In genomic region chr1:75518427-75518826, GRCm38 (mm10) we compare ENCODE assay signal across 18 mouse cellular contexts. TPM values are rescaled to one million over a fixed set of nuclear protein-coding genes. Genes with fewer than 3 reads are reported as not detected.
DNase-seq lines count a peak whose midpoint lies in the region; ATAC-seq lines count a peak whose summit lies in the region.
"Had no signal": no experiment of that assay in that cellular context is flagged by ENCODE, and none has a peak within 500 bp of the region (broad histone marks: within the 10 kb centered on the region; RNA-seq: fewer than 3 reads in every experiment).

No protein-coding gene starts in this region.

- DNase-seq in kidney, adult 8-10 months = no peak
- DNase-seq in midbrain, embryonic 11.5 days (ENCODE audit: low spot score, missing footprints) = peak; percentile 73
- no peak for DNase-seq in embryonic facial prominence, embryonic 14.5 days (ENCODE audit: low spot score)
- DNase-seq in thymus, postnatal 25 days = no peak
- DNase-seq: adrenal gland, adult 2 months; cerebellum, adult 11 months; cerebellum, postnatal 14 days; gastrocnemius, adult 2 months; lung, postnatal 14 days; thymus, postnatal 36 days had no signal

- H3K36me3 ChIP-seq in kidney, embryonic 14.5 days (ENCODE audit: control insufficient read depth, insufficient read depth, low read length) = no peaks in the 10 kb centered on the region
- H3K36me3 ChIP-seq in midbrain, embryonic 11.5 days (ENCODE audit: control insufficient read depth, insufficient read depth, low read length) = no peaks in the 10 kb centered on the region
- H3K36me3 ChIP-seq in midbrain, embryonic 15.5 days (replicated peaks) = no peaks in the 10 kb centered on the region
- H3K36me3 ChIP-seq in embryonic facial prominence, embryonic 14.5 days (ENCODE audit: control insufficient read depth, insufficient read depth, low read length) = no peaks in the 10 kb centered on the region
- H3K36me3 ChIP-seq: heart, embryonic 12.5 days; hindbrain, embryonic 10.5 days; liver, embryonic 12.5 days had no signal

- peaks cover 10% of the 10 kb centered on the region; the same call in 1 of the 2 replicates for H3K4me1 ChIP-seq in kidney, embryonic 14.5 days (ENCODE audit: control insufficient read depth, insufficient read depth, low read length)
- H3K4me1 ChIP-seq in midbrain, embryonic 11.5 days (ENCODE audit: control insufficient read depth, insufficient read depth, low read length) = no peaks in the 10 kb centered on the region; the same call in 1 of the 2 replicates
- H3K4me1 ChIP-seq in midbrain, embryonic 15.5 days = peaks cover 13% of the 10 kb centered on the region
- peaks cover 25% of the 10 kb centered on the region for H3K4me1 ChIP-seq in embryonic facial prominence, embryonic 14.5 days (ENCODE audit: control insufficient read depth, insufficient read depth, low read length)

- H3K9ac ChIP-seq in kidney, embryonic 14.5 days (ENCODE audit: low read depth, low read length) = no peak overlapping the region
- H3K9ac ChIP-seq in midbrain, embryonic 11.5 days (ENCODE audit: low read length) = no peak overlapping the region
- no peak overlapping the region for H3K9ac ChIP-seq in midbrain, embryonic 15.5 days
- H3K9ac ChIP-seq in embryonic facial prominence, embryonic 14.5 days (ENCODE audit: low read depth, low read length) = no peak overlapping the region
- H3K9ac ChIP-seq: heart, embryonic 12.5 days; liver, embryonic 12.5 days had no signal

- H3K4me2 ChIP-seq in kidney, embryonic 14.5 days (replicated peaks; ENCODE audit: low read depth, low read length) = no peak overlapping the region
- no peak overlapping the region for H3K4me2 ChIP-seq in midbrain, embryonic 11.5 days
- H3K4me2 ChIP-seq in midbrain, embryonic 15.5 days = no peak overlapping the region
- no peak overlapping the region for H3K4me2 ChIP-seq in embryonic facial prominence, embryonic 14.5 days (ENCODE audit: low read depth, low read length)
- H3K4me2 ChIP-seq: heart, embryonic 12.5 days; liver, embryonic 12.5 days had no signal

- peak overlapping the region; percentile 62; the same call in 1 of the 2 replicates for H3K27ac ChIP-seq in kidney, embryonic 14.5 days (ENCODE audit: low read depth, low read length)
- no peak overlapping the region for H3K27ac ChIP-seq in midbrain, embryonic 11.5 days (ENCODE audit: low read depth, low read length)
- no peak overlapping the region for H3K27ac ChIP-seq in midbrain, embryonic 15.5 days
- peak overlapping the region; percentile 55 for H3K27ac ChIP-seq in embryonic facial prominence, embryonic 14.5 days (replicated peaks; ENCODE audit: low read depth, low read length)
- H3K27ac ChIP-seq: gastrocnemius, adult 2 months; hindbrain, embryonic 10.5 days; liver, embryonic 12.5 days had no signal

- WGBS in kidney, embryonic 14.5 days = 97% methylated on average over 4 of the region's 4 CpGs
- 98% methylated on average over 4 of the region's 4 CpGs for WGBS in midbrain, embryonic 11.5 days
- 98% methylated on average over 4 of the region's 4 CpGs for WGBS in midbrain, embryonic 15.5 days
- 94% methylated on average over 4 of the region's 4 CpGs for WGBS in embryonic facial prominence, embryonic 14.5 days

- H3K9me3 ChIP-seq in kidney, embryonic 14.5 days (ENCODE audit: control insufficient read depth, low read length) = no peaks in the 10 kb centered on the region
- H3K9me3 ChIP-seq in midbrain, embryonic 11.5 days (ENCODE audit: control insufficient read depth, low read length) = no peaks in the 10 kb centered on the region
- H3K9me3 ChIP-seq in midbrain, embryonic 15.5 days = no peaks in the 10 kb centered on the region
- no peaks in the 10 kb centered on the region for H3K9me3 ChIP-seq in embryonic facial prominence, embryonic 14.5 days (ENCODE audit: control insufficient read depth, low read length)
- H3K9me3 ChIP-seq: heart, embryonic 12.5 days; hindbrain, embryonic 10.5 days; liver, embryonic 12.5 days had no signal

- H3K27me3 ChIP-seq in kidney, embryonic 14.5 days (ENCODE audit: control insufficient read depth, insufficient read depth, low read length) = no peaks in the 10 kb centered on the region
- H3K27me3 ChIP-seq in midbrain, embryonic 11.5 days (ENCODE audit: control insufficient read depth, insufficient read depth, low read length) = no peaks in the 10 kb centered on the region
- no peaks in the 10 kb centered on the region for H3K27me3 ChIP-seq in midbrain, embryonic 15.5 days (replicated peaks)
- H3K27me3 ChIP-seq in embryonic facial prominence, embryonic 14.5 days (replicated peaks; ENCODE audit: control insufficient read depth, insufficient read depth, low read length) = no peaks in the 10 kb centered on the region
- H3K27me3 ChIP-seq: heart, embryonic 12.5 days; liver, embryonic 12.5 days had no signal

- no peak overlapping the region for H3K4me3 ChIP-seq in kidney, embryonic 14.5 days (ENCODE audit: low read length)
- H3K4me3 ChIP-seq in midbrain, embryonic 11.5 days (ENCODE audit: low read depth, low read length) = no peak overlapping the region
- H3K4me3 ChIP-seq in midbrain, embryonic 15.5 days = no peak overlapping the region
- no peak overlapping the region for H3K4me3 ChIP-seq in embryonic facial prominence, embryonic 14.5 days (ENCODE audit: low read depth, low read length)
- H3K4me3 ChIP-seq: gastrocnemius, adult 2 months; heart, embryonic 12.5 days; hindbrain, embryonic 10.5 days; liver, embryonic 12.5 days had no signal

- ATAC-seq in kidney, embryonic 14.5 days (ENCODE audit: low FRiP score, low TSS enrichment) = no peak
- ATAC-seq in midbrain, embryonic 11.5 days (ENCODE audit: low FRiP score) = no peak
- no peak for ATAC-seq in midbrain, embryonic 15.5 days (replicated peaks)
- no peak for ATAC-seq in embryonic facial prominence, embryonic 14.5 days (ENCODE audit: low read depth)
- no peak for ATAC-seq in erythroid progenitor cell, adult 5-6 weeks (replicated peaks; ENCODE audit: low FRiP score, poor library complexity, severe bottlenecking)
- ATAC-seq: liver, embryonic 12.5 days had no signal

RNA-seq across cellular contexts. Expression of gene Stk11ip, which starts 2.9 kb away (rescaled TPM):
- 15.3 and 22.0 TPM in 2 replicates for polyA plus RNA-seq in kidney, embryonic 14.5 days (2014; fragmentation: Nextera tagmentation; extraction: Ambion mirVana)
- polyA plus RNA-seq in midbrain, embryonic 11.5 days (2014; fragmentation: Nextera tagmentation; extraction: Ambion mirVana) = 12.3 and 15.7 TPM in 2 replicates
- 25.7 and 27.7 TPM in 2 replicates for polyA plus RNA-seq in midbrain, embryonic 15.5 days (2015; fragmentation: Nextera tagmentation; extraction: Ambion mirVana)
- 13.1 and 15.3 TPM in 2 replicates for polyA plus RNA-seq in embryonic facial prominence, embryonic 14.5 days (2014; fragmentation: Nextera tagmentation; extraction: Ambion mirVana)
- 2.5 and 6.5 TPM in 2 replicates for total RNA-seq in erythroid progenitor cell, adult 5-6 weeks (2015; ENCODE audit: low replicate concordance)
- 9.5 and 15.4 TPM in 2 replicates for total RNA-seq in erythroid progenitor cell, adult 5-6 weeks (2017; ENCODE audit: low replicate concordance)

RNA-seq across cellular contexts. Expression of gene Inha, which starts 11.6 kb away (rescaled TPM):
- 2.7 and 3.0 TPM in 2 replicates for polyA plus RNA-seq in kidney, embryonic 14.5 days (2014; fragmentation: Nextera tagmentation; extraction: Ambion mirVana)
- 1.3 and 1.6 TPM in 2 replicates for polyA plus RNA-seq in midbrain, embryonic 11.5 days (2014; fragmentation: Nextera tagmentation; extraction: Ambion mirVana)
- polyA plus RNA-seq in midbrain, embryonic 15.5 days (2015; fragmentation: Nextera tagmentation; extraction: Ambion mirVana) = 24.3 and 24.5 TPM in 2 replicates
- 5.9 and 9.7 TPM in 2 replicates for polyA plus RNA-seq in embryonic facial prominence, embryonic 14.5 days (2014; fragmentation: Nextera tagmentation; extraction: Ambion mirVana)
- total RNA-seq in erythroid progenitor cell, adult 5-6 weeks (2015; ENCODE audit: low replicate concordance) = not detected in 2 replicates
- not detected in 2 replicates for total RNA-seq in erythroid progenitor cell, adult 5-6 weeks (2017; ENCODE audit: low replicate concordance)
- total RNA-seq: granulocyte monocyte progenitor cell, adult 5-6 weeks had no signal

RNA-seq across cellular contexts. Expression of gene Obsl1, which starts 12.2 kb away (rescaled TPM):
- 79.8 and 83.2 TPM in 2 replicates for polyA plus RNA-seq in kidney, embryonic 14.5 days (2014; fragmentation: Nextera tagmentation; extraction: Ambion mirVana)
- polyA plus RNA-seq in midbrain, embryonic 11.5 days (2014; fragmentation: Nextera tagmentation; extraction: Ambion mirVana) = 31.0 and 33.2 TPM in 2 replicates
- polyA plus RNA-seq in midbrain, embryonic 15.5 days (2015; fragmentation: Nextera tagmentation; extraction: Ambion mirVana) = 29.3 and 31.9 TPM in 2 replicates
- 98.7 and 102 TPM in 2 replicates for polyA plus RNA-seq in embryonic facial prominence, embryonic 14.5 days (2014; fragmentation: Nextera tagmentation; extraction: Ambion mirVana)
- total RNA-seq in erythroid progenitor cell, adult 5-6 weeks (2015; ENCODE audit: low replicate concordance) = not detected in 2 replicates
- total RNA-seq in erythroid progenitor cell, adult 5-6 weeks (2017; ENCODE audit: low replicate concordance) = 0.64 TPM in 1 of 2 replicates, not detected in the other
- total RNA-seq: granulocyte monocyte progenitor cell, adult 5-6 weeks had no signal

RNA-seq across cellular contexts. Expression of gene Slc4a3, which starts 27.6 kb away (rescaled TPM):
- polyA plus RNA-seq in kidney, embryonic 14.5 days (2014; fragmentation: Nextera tagmentation; extraction: Ambion mirVana) = 14.4 and 18.8 TPM in 2 replicates
- 6.5 and 7.2 TPM in 2 replicates for polyA plus RNA-seq in midbrain, embryonic 11.5 days (2014; fragmentation: Nextera tagmentation; extraction: Ambion mirVana)
- 68.8 and 79.6 TPM in 2 replicates for polyA plus RNA-seq in midbrain, embryonic 15.5 days (2015; fragmentation: Nextera tagmentation; extraction: Ambion mirVana)
- polyA plus RNA-seq in embryonic facial prominence, embryonic 14.5 days (2014; fragmentation: Nextera tagmentation; extraction: Ambion mirVana) = 12.0 and 18.5 TPM in 2 replicates
- total RNA-seq in erythroid progenitor cell, adult 5-6 weeks (2015; ENCODE audit: low replicate concordance) = 0.36 TPM in 1 of 2 replicates, not detected in the other
- total RNA-seq in erythroid progenitor cell, adult 5-6 weeks (2017; ENCODE audit: low replicate concordance) = 0.13 TPM in 1 of 2 replicates, not detected in the other
- total RNA-seq: granulocyte monocyte progenitor cell, adult 5-6 weeks; megakaryocyte-erythroid progenitor cell, adult 5-6 weeks had no signal

RNA-seq across cellular contexts. Expression of gene Tmem198, which starts 39.1 kb away (rescaled TPM):
- polyA plus RNA-seq in kidney, embryonic 14.5 days (2014; fragmentation: Nextera tagmentation; extraction: Ambion mirVana) = 0.62 and 1.1 TPM in 2 replicates
- 11.6 and 13.0 TPM in 2 replicates for polyA plus RNA-seq in midbrain, embryonic 11.5 days (2014; fragmentation: Nextera tagmentation; extraction: Ambion mirVana)
- 59.2 and 60.0 TPM in 2 replicates for polyA plus RNA-seq in midbrain, embryonic 15.5 days (2015; fragmentation: Nextera tagmentation; extraction: Ambion mirVana)
- polyA plus RNA-seq in embryonic facial prominence, embryonic 14.5 days (2014; fragmentation: Nextera tagmentation; extraction: Ambion mirVana) = 1.3 and 1.6 TPM in 2 replicates
- total RNA-seq in erythroid progenitor cell, adult 5-6 weeks (2015; ENCODE audit: low replicate concordance) = not detected in 2 replicates
- total RNA-seq in erythroid progenitor cell, adult 5-6 weeks (2017; ENCODE audit: low replicate concordance) = not detected in 2 replicates
- total RNA-seq: gastrocnemius, adult 2 months; granulocyte monocyte progenitor cell, adult 5-6 weeks; megakaryocyte-erythroid progenitor cell, adult 5-6 weeks had no signal

Comparison
In these comparisons a context has a peak if more than half of its experiments do, and no peak if none do; other contexts are left out.
1. H3K27ac ChIP-seq: peak in kidney, embryonic 14.5 days (single experiment) and embryonic facial prominence, embryonic 14.5 days (single experiment); none in midbrain, embryonic 11.5 days (single experiment) and midbrain, embryonic 15.5 days (single experiment).